Mouse (Mus musculus) lung, embryonic 14.5 days (tissue): Measurements from ENCODE around the gene Plcd1. TPM values are rescaled to one million over a fixed set of nuclear protein-coding genes. Genes with fewer than 3 reads are reported as not detected.
A peak's percentile ranks its signal among the peaks of the same experiment; 100 is the strongest.

ENCODE experiments used
- ATAC-seq: fragments of 200-750 bp; cut with Nextera tagmentation; 2 replicates; pipeline ENCODE4 v1.8.0; 2017; ENCODE audit warnings: mild to moderate bottlenecking, moderate TSS enrichment, moderate library complexity; ENCODE audit not compliant: insufficient read depth
- DNase-seq: peaks from one replicate; pipeline ENCODE4 v3.0.0-alpha.2; 2015
- H3K27ac ChIP-seq: fragments of 300-500 bp; sonication (generic); 2 replicates; pipeline ENCODE4 v1.5.1; 2014; ENCODE audit warnings: low read depth, mild to moderate bottlenecking, moderate library complexity
- H3K27me3 ChIP-seq: fragments of 300-500 bp; sonication (generic); 2 replicates; pipeline ENCODE4 v1.6.1; 2014; ENCODE audit warnings: low read length, control low read depth; ENCODE audit not compliant: insufficient read depth
- H3K36me3 ChIP-seq: fragments of 300-500 bp; sonication (generic); 2 replicates; pipeline ENCODE4 v1.6.1; 2014; ENCODE audit warnings: control low read depth; ENCODE audit not compliant: insufficient read depth
- H3K4me1 ChIP-seq: fragments of 300-500 bp; sonication (generic); 2 replicates; pipeline ENCODE4 v1.6.1; 2014; ENCODE audit warnings: antibody characterized with exemption, control low read depth; ENCODE audit not compliant: insufficient read depth
- H3K4me2 ChIP-seq: fragments of 300-500 bp; sonication (generic); 2 replicates; pipeline ENCODE4 v1.6.1; 2014; ENCODE audit warnings: mild to moderate bottlenecking
- H3K4me3 ChIP-seq: fragments of 300-500 bp; sonication (generic); 2 replicates; pipeline ENCODE4 v1.5.1; 2014; ENCODE audit warnings: low read depth, low read length
- H3K9ac ChIP-seq: fragments of 300-500 bp; sonication (generic); 2 replicates; pipeline ENCODE4 v1.6.1; 2014
- H3K9me3 ChIP-seq: fragments of 300-500 bp; sonication (generic); 2 replicates; pipeline ENCODE4 v1.6.1; 2016; ENCODE audit warnings: low read depth, low read length, control low read depth
- CTCF ChIP-seq: IDR thresholded peaks from 2 replicates; pipeline ENCODE4 v1.5.1; 2016; ENCODE audit warnings: antibody characterized with exemption, low read depth
- WGBS: fragments of 180-500 bp; shearing (Covaris S2); extraction: QIAGEN DNeasy Blood & Tissue Kit; methylation state at CpG from one replicate; pipeline ENCODE4 v1.1.7; 2014; 5-methylcytosine and 5-hydroxymethylcytosine counted together
- polyA plus RNA-seq: library from polyadenylated mRNA; unstranded; fragments of >200 nt; fragmentation: Nextera tagmentation; extraction: Ambion mirVana; gene quantifications from 2 replicates; pipeline ENCODE4 v1.2.1, GENCODE M21; 2014

Gene Plcd1
- polyA plus RNA-seq, 1 experiment from 2014 or later = 14.9 TPM

DNA sequence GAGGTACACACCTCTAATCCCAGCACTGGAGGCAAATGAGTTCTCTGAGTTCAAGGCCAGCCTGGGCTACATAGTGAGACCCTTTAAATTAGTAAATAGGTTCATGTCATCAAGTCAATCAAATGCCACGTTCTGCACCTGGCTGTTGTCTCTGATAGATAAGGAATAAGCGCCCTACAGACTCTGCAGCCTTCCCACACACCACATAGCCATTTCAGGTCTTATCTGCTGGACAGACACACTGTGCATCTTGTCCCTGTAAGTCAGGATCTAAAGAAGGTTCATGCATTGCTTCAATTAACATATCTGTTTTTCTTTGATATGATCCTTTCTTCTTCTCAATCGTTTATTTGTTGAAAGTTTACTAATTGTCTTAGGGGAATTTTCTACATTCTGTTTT lies 54.7 kb downstream of the Plcd1 start:
- H3K36me3 ChIP-seq = peaks cover 68% of the 10 kb centered on the region
- DNase-seq = no peak
- no peak for ATAC-seq
- no peak for TF ChIP-seq CTCF
- no peaks in the 10 kb centered on the region for H3K9me3 ChIP-seq
- no peak overlapping the region for H3K27ac ChIP-seq
- no peak overlapping the region for H3K4me3 ChIP-seq
- no peak overlapping the region for H3K9ac ChIP-seq
- no peaks in the 10 kb centered on the region for H3K27me3 ChIP-seq
- 80% methylated on average over 3 of the region's 3 CpGs for WGBS
- no peak overlapping the region for H3K4me2 ChIP-seq
- no peaks in the 10 kb centered on the region for H3K4me1 ChIP-seq

DNA sequence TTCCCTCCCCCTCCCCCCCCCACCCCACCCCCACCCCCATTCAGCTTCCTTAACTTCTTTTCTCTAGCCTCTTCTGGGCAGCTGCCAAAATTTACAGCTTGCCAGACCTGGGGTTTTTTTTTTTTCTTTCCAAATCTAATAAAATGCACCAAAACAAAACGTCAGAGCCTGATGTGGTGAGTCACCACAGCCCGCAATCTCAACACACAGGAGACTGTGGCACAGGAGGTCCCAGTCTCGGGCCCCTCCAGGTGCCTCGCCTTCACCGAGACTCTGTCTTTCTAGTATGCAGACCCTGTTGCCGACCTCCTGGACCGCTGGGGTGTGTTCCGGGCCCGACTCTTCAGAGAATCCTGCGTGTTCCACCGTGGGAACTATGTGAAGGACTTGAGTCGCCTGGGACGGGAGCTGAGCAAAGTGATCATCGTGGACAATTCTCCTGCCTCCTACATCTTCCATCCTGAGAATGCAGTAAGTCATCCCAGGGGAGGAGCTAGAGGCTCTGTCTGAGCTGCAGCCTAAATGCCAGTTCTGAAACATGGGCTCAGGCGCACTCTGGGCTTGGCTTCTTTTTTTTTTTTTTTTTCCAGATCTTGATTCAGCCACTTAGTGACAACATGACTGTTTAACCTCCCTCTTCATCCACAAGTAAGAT lies 56.1 kb downstream of the Plcd1 start:
- H3K27me3 ChIP-seq = no peaks in the 10 kb centered on the region
- no peak overlapping the region for H3K9ac ChIP-seq
- H3K4me1 ChIP-seq = 0 out of 2 replicates have a peak, but pooled peaks cover 3% of the 10 kb centered on the region
- WGBS = 64% methylated on average over 15 of the region's 15 CpGs
- peak overlapping the region; percentile 36; the same call in 1 of the 2 replicates for H3K27ac ChIP-seq
- TF ChIP-seq CTCF = no peak
- peaks cover 69% of the 10 kb centered on the region for H3K36me3 ChIP-seq
- no peak for ATAC-seq
- no peak overlapping the region for H3K4me2 ChIP-seq
- H3K4me3 ChIP-seq = no peak overlapping the region
- H3K9me3 ChIP-seq = no peaks in the 10 kb centered on the region
- peak; percentile 76 for DNase-seq

DNA sequence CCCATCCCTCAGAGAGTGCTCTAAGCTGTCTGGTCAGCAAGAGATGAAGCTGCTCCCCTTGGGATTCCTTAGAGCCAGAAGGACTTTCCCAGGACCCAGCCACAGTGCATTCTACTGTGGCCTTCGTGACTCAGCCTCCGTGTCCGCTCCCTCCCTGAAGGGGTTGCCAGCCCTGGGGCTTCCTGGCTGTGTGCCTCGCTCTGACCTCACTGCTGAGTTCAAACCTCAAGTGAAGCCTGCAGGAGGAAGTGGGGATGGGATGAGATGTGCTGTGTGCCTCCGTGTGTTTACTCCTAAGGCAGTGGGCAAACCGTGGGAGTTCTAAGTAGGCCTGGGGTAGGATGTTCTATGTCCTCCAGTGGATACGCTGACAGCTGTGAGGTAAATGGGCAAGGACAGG lies 57.5 kb downstream of the Plcd1 start:
- Histone ChIP-seq H3K4me3 (no peak overlapping the region), H3K36me3 (peaks cover 60% of the 10 kb centered on the region), H3K27ac (no peak overlapping the region), H3K4me2 (no peak overlapping the region), H3K9ac (no peak overlapping the region), H3K4me1 (0 out of 2 replicates have a peak, but pooled peaks cover 6% of the 10 kb centered on the region), H3K27me3 (no peaks in the 10 kb centered on the region), H3K9me3 (no peaks in the 10 kb centered on the region)
- ATAC-seq (no peak), DNase-seq (peak; percentile 37)
- no peak for TF ChIP-seq CTCF
- WGBS = 59% methylated on average over 7 of the region's 7 CpGs

- no peaks in the 10 kb centered on the region for H3K9me3 ChIP-seq
- H3K9ac ChIP-seq = no peak overlapping the region
- 85% methylated on average over 29 of the region's 29 CpGs for WGBS
- H3K36me3 ChIP-seq = peaks cover 59% of the 10 kb centered on the region
- H3K27ac ChIP-seq = no peak overlapping the region
- no peak overlapping the region for H3K4me2 ChIP-seq
- no peaks in the 10 kb centered on the region for H3K27me3 ChIP-seq
- ATAC-seq (no peak), DNase-seq (no peak)
- H3K4me3 ChIP-seq = no peak overlapping the region
- TF ChIP-seq CTCF = no peak
- 0 out of 2 replicates have a peak, but pooled peaks cover 6% of the 10 kb centered on the region for H3K4me1 ChIP-seq
Measured at GRCm38 (mm10) chr9:119034676-119035665, 58.3 kb downstream of the Plcd1 start.

DNA sequence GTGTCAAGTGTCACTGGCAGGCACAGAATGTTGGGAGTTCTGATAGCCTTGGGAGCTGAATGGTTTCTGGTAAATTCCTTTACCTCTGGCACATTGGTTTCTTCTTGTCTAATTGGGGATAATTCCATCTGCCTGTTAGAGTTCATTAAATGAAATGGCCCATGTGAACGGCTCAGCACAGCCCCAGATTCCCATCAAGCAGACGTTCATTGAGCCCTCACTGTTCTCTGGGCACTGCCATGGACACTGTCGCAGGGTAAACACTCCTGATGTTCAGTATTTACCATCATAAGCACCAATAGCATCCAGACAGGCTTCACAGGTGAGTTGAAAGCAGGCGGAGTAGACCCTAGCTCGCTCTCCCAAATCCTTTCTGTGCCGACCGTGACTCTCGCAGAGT lies 59.2 kb downstream of the Plcd1 start:
- 82% methylated on average over 8 of the region's 8 CpGs for WGBS
- TF ChIP-seq CTCF = no peak
- no peak overlapping the region for H3K27ac ChIP-seq
- H3K9me3 ChIP-seq = no peaks in the 10 kb centered on the region
- DNase-seq = no peak
- no peak for ATAC-seq
- H3K4me3 ChIP-seq = no peak overlapping the region
- 0 out of 2 replicates have a peak, but pooled peaks cover 6% of the 10 kb centered on the region for H3K4me1 ChIP-seq
- no peak overlapping the region for H3K9ac ChIP-seq
- H3K4me2 ChIP-seq = no peak overlapping the region
- peaks cover 51% of the 10 kb centered on the region for H3K36me3 ChIP-seq
- H3K27me3 ChIP-seq = no peaks in the 10 kb centered on the region

GRCm38 (mm10) chr9:119033111-119033921 lies 60.0 kb downstream of the Plcd1 start:
- Histone ChIP-seq H3K27me3 (no peaks in the 10 kb centered on the region), H3K4me1 (0 out of 2 replicates have a peak, but pooled peaks cover 6% of the 10 kb centered on the region), H3K4me2 (no peak overlapping the region), H3K9ac (no peak overlapping the region), H3K9me3 (no peaks in the 10 kb centered on the region), H3K27ac (no peak overlapping the region), H3K4me3 (no peak overlapping the region), H3K36me3 (peaks cover 51% of the 10 kb centered on the region)
- no peak for ATAC-seq
- WGBS = 62% methylated on average over 19 of the region's 19 CpGs
- peak; percentile 67 for DNase-seq
- no peak for TF ChIP-seq CTCF
